Mouse (Mus musculus): ENCODE data around the gene Vamp5. TPM values are rescaled to one million over a fixed set of nuclear protein-coding genes. Genes with fewer than 3 reads are reported as not detected.
A peak's percentile ranks its signal among the peaks of the same experiment; 100 is the strongest.

Gene Vamp5
- polyA plus RNA-seq, 1 experiment from 2014 or later: 17.3 TPM

- H3K4me3 ChIP-seq (replicated peaks): peak within 1 kb of the TSS; percentile 61
- WGBS: under 1% methylated on average over 70 of the region's 71 CpGs
- peak within 1 kb of the TSS; percentile 73 for H3K4me2 ChIP-seq
- H3K27ac ChIP-seq: no peak within 1 kb of the TSS
- peak within 1 kb of the TSS; percentile 62 for H3K9ac ChIP-seq (replicated peaks)
- peaks cover 39% of the 10 kb centered on the region for H3K36me3 ChIP-seq
- H3K9me3 ChIP-seq: no peaks in the 10 kb centered on the region
- peaks cover 36% of the 10 kb centered on the region for H3K4me1 ChIP-seq (replicated peaks)
- H3K27me3 ChIP-seq: no peaks in the 10 kb centered on the region; the same call in 1 of the 2 replicates
- peak; percentile 82 for ATAC-seq (ENCODE audit: insufficient number of reproducible peaks, insufficient read depth, low FRiP score, low TSS enrichment, low read depth)
Measured at GRCm38 (mm10) chr6:72355066-72355911, 25.0 kb downstream of the Vamp5 start, which contains the start of gene Tmem150a. Gene Tmem150a, plus strand, starts transcription at chr6:72355447.

- Histone ChIP-seq H3K4me2 (no peak overlapping the region), H3K4me1 (replicated peaks) (peaks cover 36% of the 10 kb centered on the region), H3K27me3 (no peaks in the 10 kb centered on the region; the same call in 1 of the 2 replicates), H3K9ac (replicated peaks) (no peak overlapping the region), H3K36me3 (peaks cover 39% of the 10 kb centered on the region), H3K4me3 (replicated peaks) (no peak overlapping the region), H3K9me3 (no peaks in the 10 kb centered on the region), H3K27ac (no peak overlapping the region)
- ATAC-seq (ENCODE audit: insufficient number of reproducible peaks, insufficient read depth, low FRiP score, low TSS enrichment, low read depth): no peak
- 59% methylated on average over 1 of the region's 1 CpGs for whole genome bisulfite sequencing
Measured at GRCm38 (mm10) chr6:72354025-72354424, 26.2 kb downstream of the Vamp5 start.

- H3K4me3 ChIP-seq (replicated peaks): no peak overlapping the region
- no peaks in the 10 kb centered on the region; the same call in 1 of the 2 replicates for H3K27me3 ChIP-seq
- H3K9me3 ChIP-seq: no peaks in the 10 kb centered on the region
- peaks cover 44% of the 10 kb centered on the region for H3K4me1 ChIP-seq (replicated peaks)
- ATAC-seq (ENCODE audit: insufficient number of reproducible peaks, insufficient read depth, low FRiP score, low TSS enrichment, low read depth): no peak
- WGBS: 43% methylated on average over 5 of the region's 5 CpGs
- H3K9ac ChIP-seq (replicated peaks): no peak overlapping the region; the same call in 1 of the 2 replicates
- H3K36me3 ChIP-seq: peaks cover 33% of the 10 kb centered on the region
- no peak overlapping the region for H3K4me2 ChIP-seq
- H3K27ac ChIP-seq: 0 out of 2 replicates have a peak overlapping the region, but pooled peaks have one; percentile 41
Measured at GRCm38 (mm10) chr6:72352636-72353405, 27.4 kb downstream of the Vamp5 start.

- H3K9me3 ChIP-seq: no peaks in the 10 kb centered on the region
- H3K36me3 ChIP-seq: peaks cover 29% of the 10 kb centered on the region
- H3K27me3 ChIP-seq: no peaks in the 10 kb centered on the region
- H3K9ac ChIP-seq (replicated peaks): no peak overlapping the region
- H3K4me1 ChIP-seq (replicated peaks): peaks cover 41% of the 10 kb centered on the region
- 96% methylated on average over 2 of the region's 2 CpGs for WGBS
- H3K4me2 ChIP-seq: no peak overlapping the region
- no peak for ATAC-seq (ENCODE audit: insufficient number of reproducible peaks, insufficient read depth, low FRiP score, low TSS enrichment, low read depth)
- no peak overlapping the region for H3K4me3 ChIP-seq (replicated peaks)
- no peak overlapping the region for H3K27ac ChIP-seq
Measured at GRCm38 (mm10) chr6:72350214-72350613, 30.1 kb downstream of the Vamp5 start.

GRCm38 (mm10) chr6:72348411-72348810 lies 31.9 kb downstream of the Vamp5 start:
- Histone ChIP-seq H3K9ac (replicated peaks) (peak overlapping the region; percentile 91; the same call in 1 of the 2 replicates), H3K4me2 (peak overlapping the region; percentile 83), H3K27me3 (no peaks in the 10 kb centered on the region), H3K36me3 (peaks cover 29% of the 10 kb centered on the region), H3K4me3 (replicated peaks) (peak overlapping the region; percentile 81; the same call in 1 of the 2 replicates), H3K9me3 (no peaks in the 10 kb centered on the region), H3K27ac (0 out of 2 replicates have a peak overlapping the region, but pooled peaks have one; percentile 35), H3K4me1 (replicated peaks) (peaks cover 36% of the 10 kb centered on the region)
- no peak for ATAC-seq (ENCODE audit: insufficient number of reproducible peaks, insufficient read depth, low FRiP score, low TSS enrichment, low read depth)
- 88% methylated on average over 10 of the region's 10 CpGs for WGBS

- Histone ChIP-seq H3K4me1 (replicated peaks) (peaks cover 26% of the 10 kb centered on the region), H3K36me3 (peaks cover 33% of the 10 kb centered on the region), H3K9me3 (no peaks in the 10 kb centered on the region), H3K27me3 (no peaks in the 10 kb centered on the region), H3K9ac (replicated peaks) (peak within 1 kb of the TSS; percentile 91), H3K4me2 (peak within 1 kb of the TSS; percentile 83), H3K4me3 (replicated peaks) (peak within 1 kb of the TSS; percentile 81), H3K27ac (peak within 1 kb of the TSS; percentile 95)
- peak; percentile 53; the same call in 1 of the 2 replicates for ATAC-seq (ENCODE audit: insufficient number of reproducible peaks, insufficient read depth, low FRiP score, low TSS enrichment, low read depth)
- under 1% methylated on average over 64 of the region's 72 CpGs for WGBS
Measured at GRCm38 (mm10) chr6:72347166-72347941, 32.9 kb downstream of the Vamp5 start, which contains the start of gene 0610030E20Rik. Gene 0610030E20Rik, plus strand, starts transcription at chr6:72347317.

- H3K27me3 ChIP-seq: no peaks in the 10 kb centered on the region
- no peak overlapping the region for H3K4me3 ChIP-seq (replicated peaks)
- H3K9ac ChIP-seq (replicated peaks): no peak overlapping the region
- no peaks in the 10 kb centered on the region for H3K9me3 ChIP-seq
- 80% methylated on average over 4 of the region's 4 CpGs for WGBS
- H3K4me1 ChIP-seq (replicated peaks): peaks cover 23% of the 10 kb centered on the region
- peak overlapping the region; percentile 83 for H3K4me2 ChIP-seq
- no peak overlapping the region for H3K27ac ChIP-seq
- H3K36me3 ChIP-seq: peaks cover 32% of the 10 kb centered on the region
- ATAC-seq (ENCODE audit: insufficient number of reproducible peaks, insufficient read depth, low FRiP score, low TSS enrichment, low read depth): no peak
Measured at GRCm38 (mm10) chr6:72346261-72346660, 34.0 kb downstream of the Vamp5 start.

GRCm38 (mm10) chr6:72345633-72346032 lies 34.6 kb downstream of the Vamp5 start:
- H3K27ac ChIP-seq: no peak overlapping the region
- no peak overlapping the region for H3K9ac ChIP-seq (replicated peaks)

GRCm38 (mm10) chr6:72345074-72345567 lies 35.1 kb downstream of the Vamp5 start, which contains the start of gene Usp39:
Gene Usp39, minus strand, starts transcription at chr6:72345184.
- no peaks in the 10 kb centered on the region for H3K9me3 ChIP-seq
- no peaks in the 10 kb centered on the region for H3K27me3 ChIP-seq
- ATAC-seq (ENCODE audit: insufficient number of reproducible peaks, insufficient read depth, low FRiP score, low TSS enrichment, low read depth): no peak
- H3K27ac ChIP-seq: peak within 1 kb of the TSS; percentile 59; the same call in 1 of the 2 replicates
- peak within 1 kb of the TSS; percentile 90 for H3K4me2 ChIP-seq
- peaks cover 22% of the 10 kb centered on the region for H3K36me3 ChIP-seq
- H3K9ac ChIP-seq (replicated peaks): peak within 1 kb of the TSS; percentile 91
- under 1% methylated on average over 30 of the region's 30 CpGs for WGBS
- peaks cover 23% of the 10 kb centered on the region for H3K4me1 ChIP-seq (replicated peaks)
- peak within 1 kb of the TSS; percentile 86 for H3K4me3 ChIP-seq (replicated peaks)

More at GRCm38 (mm10) chr6:72345633-72346032, 34.6 kb downstream of the Vamp5 start:
- no peaks in the 10 kb centered on the region for H3K27me3 ChIP-seq
- no peaks in the 10 kb centered on the region for H3K9me3 ChIP-seq
- H3K4me3 ChIP-seq (replicated peaks): peak overlapping the region; percentile 86; the same call in 1 of the 2 replicates
- ATAC-seq (ENCODE audit: insufficient number of reproducible peaks, insufficient read depth, low FRiP score, low TSS enrichment, low read depth): no peak
- H3K4me2 ChIP-seq: peak overlapping the region; percentile 90
- H3K4me1 ChIP-seq (replicated peaks): peaks cover 23% of the 10 kb centered on the region
- H3K36me3 ChIP-seq: peaks cover 27% of the 10 kb centered on the region
- 51% methylated on average over 6 of the region's 6 CpGs for WGBS

- no peak for ATAC-seq (ENCODE audit: insufficient number of reproducible peaks, insufficient read depth, low FRiP score, low TSS enrichment, low read depth)
- no peaks in the 10 kb centered on the region for H3K27me3 ChIP-seq
- H3K9me3 ChIP-seq: no peaks in the 10 kb centered on the region
- peaks cover 23% of the 10 kb centered on the region for H3K4me1 ChIP-seq (replicated peaks)
- peak overlapping the region; percentile 91 for H3K9ac ChIP-seq (replicated peaks)
- H3K36me3 ChIP-seq: peaks cover 22% of the 10 kb centered on the region
- WGBS: under 1% methylated on average over 42 of the region's 42 CpGs
- H3K4me2 ChIP-seq: peak overlapping the region; percentile 90
- peak overlapping the region; percentile 86 for H3K4me3 ChIP-seq (replicated peaks)
- H3K27ac ChIP-seq: peak overlapping the region; percentile 59; the same call in 1 of the 2 replicates
Measured at GRCm38 (mm10) chr6:72344396-72345073, 35.7 kb downstream of the Vamp5 start.

Measured in limb, embryonic 12.5 days (tissue).